Mouse (Mus musculus): Measurements from ENCODE around the gene Acy3. TPM values are rescaled to one million over a fixed set of nuclear protein-coding genes. Genes with fewer than 3 reads are reported as not detected.
"Not testable (repeated sequence)": the region's sequence is repeated elsewhere in the genome, so short reads cannot be mapped to it uniquely, and the experiment has no call there.

The Acy3 gene
- polyA plus RNA-seq, 1 experiment from 2014 or later = 9.5 TPM

DNA sequence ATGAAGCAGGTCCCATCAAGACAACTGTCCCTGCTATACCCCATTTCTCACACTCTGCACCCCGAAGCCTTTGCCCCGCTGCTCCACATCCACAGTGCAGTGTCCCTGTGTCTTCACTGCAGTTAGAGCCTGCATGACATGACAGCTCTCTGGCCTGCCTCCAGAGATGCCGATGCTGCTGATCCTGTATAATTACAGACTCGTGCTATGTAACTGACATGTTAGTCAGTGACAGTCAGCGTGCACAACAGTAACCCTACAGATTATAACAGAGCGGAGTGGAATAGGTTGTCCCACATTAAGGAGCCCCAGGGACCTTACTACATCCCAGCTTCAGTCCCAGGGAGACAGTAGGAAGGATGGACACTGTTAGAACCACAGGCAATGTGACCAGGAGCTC lies 11.8 kb upstream of the Acy3 start:
- H3K4me3 ChIP-seq; H3K4me1 ChIP-seq (replicated peaks); ATAC-seq (ENCODE audit: insufficient number of reproducible peaks, low FRiP score); H3K27ac ChIP-seq (ENCODE audit: poor library complexity, severe bottlenecking); H3K9ac ChIP-seq; H3K4me2 ChIP-seq; H3K36me3 ChIP-seq; H3K9me3 ChIP-seq (replicated peaks): not testable (repeated sequence)
- 81% methylated on average over 6 of the region's 6 CpGs for WGBS
- peaks cover 39% of the 10 kb centered on the region for H3K27me3 ChIP-seq (replicated peaks)

DNA sequence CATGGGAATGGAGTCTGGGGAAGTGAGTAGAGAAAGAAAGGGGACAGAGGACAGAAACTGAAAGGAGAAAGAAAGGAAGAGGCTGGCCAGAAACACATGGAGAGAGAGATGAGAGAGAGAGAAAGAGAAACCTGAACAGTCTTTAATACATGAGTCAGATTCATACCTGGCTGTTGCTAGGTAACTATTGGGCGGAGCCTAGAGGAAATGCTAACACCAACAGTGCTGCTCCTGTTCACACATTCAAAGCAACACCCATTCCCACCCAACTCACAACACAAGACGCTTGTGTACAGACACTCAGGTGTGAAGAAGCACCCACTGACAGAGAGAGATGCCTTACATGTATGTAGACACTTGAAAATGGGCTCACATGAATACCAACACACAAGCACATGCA lies 10.5 kb upstream of the Acy3 start:
- ATAC-seq (ENCODE audit: insufficient number of reproducible peaks, low FRiP score) = no peak
- Histone ChIP-seq H3K4me3 (no peak overlapping the region), H3K4me2 (no peak overlapping the region), H3K4me1 (replicated peaks) (no peaks in the 10 kb centered on the region), H3K9me3 (replicated peaks) (no peaks in the 10 kb centered on the region; the same call in 1 of the 2 replicates), H3K36me3 (no peaks in the 10 kb centered on the region), H3K9ac (no peak overlapping the region), H3K27ac (ENCODE audit: poor library complexity, severe bottlenecking) (no peak overlapping the region), H3K27me3 (replicated peaks) (peaks cover 27% of the 10 kb centered on the region)
- WGBS = 73% methylated on average over 2 of the region's 2 CpGs

DNA sequence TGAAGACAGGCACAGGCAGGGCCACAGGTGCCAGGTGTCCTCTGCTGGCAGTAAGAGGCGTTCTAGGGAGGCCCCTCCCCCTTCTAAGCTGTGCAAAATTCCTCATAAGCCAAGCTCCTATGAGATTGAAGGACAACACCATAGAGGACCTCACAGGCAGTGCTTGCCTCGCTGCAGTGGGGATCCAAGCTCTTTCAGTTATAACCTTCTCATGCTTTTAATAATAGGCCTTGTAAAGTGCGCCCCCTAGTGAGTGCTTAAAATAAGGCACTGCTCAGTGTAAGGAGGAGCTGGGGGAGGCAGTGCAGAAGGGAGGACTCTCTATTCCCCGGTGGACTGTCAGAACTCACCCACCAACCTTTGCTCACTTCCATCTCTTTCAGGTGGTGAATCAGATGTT lies 6.1 kb upstream of the Acy3 start:
- Histone ChIP-seq H3K4me1 (replicated peaks) (peaks cover 12% of the 10 kb centered on the region), H3K4me3 (no peak overlapping the region), H3K27me3 (replicated peaks) (peaks cover 4% of the 10 kb centered on the region; the same call in 1 of the 2 replicates), H3K4me2 (no peak overlapping the region), H3K36me3 (no peaks in the 10 kb centered on the region), H3K9me3 (replicated peaks) (no peaks in the 10 kb centered on the region; the same call in 1 of the 2 replicates), H3K27ac (ENCODE audit: poor library complexity, severe bottlenecking) (no peak overlapping the region), H3K9ac (no peak overlapping the region)
- ATAC-seq (ENCODE audit: insufficient number of reproducible peaks, low FRiP score) = 0 out of 2 replicates have a peak, but pooled peaks have one; percentile 56
- WGBS = 11% methylated on average over 4 of the region's 4 CpGs

DNA sequence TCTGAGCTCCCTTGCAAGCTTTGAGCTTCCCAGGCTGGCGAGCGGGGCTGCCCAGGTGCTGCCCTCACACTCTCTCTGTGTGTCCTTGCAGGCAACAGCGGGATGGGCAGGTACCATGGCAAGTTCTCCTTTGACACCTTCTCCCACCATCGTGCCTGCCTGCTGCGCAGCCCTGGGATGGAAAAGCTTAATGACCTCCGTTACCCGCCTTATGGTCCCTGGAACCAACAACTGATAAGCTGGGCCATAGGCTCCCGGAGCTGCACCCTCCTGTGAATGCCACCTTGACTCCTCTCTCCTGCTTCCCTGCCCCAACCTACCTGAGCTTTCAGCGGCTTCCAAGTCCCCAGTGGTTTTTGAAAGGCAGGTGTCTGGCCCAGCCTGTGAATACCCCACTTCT lies 5.5 kb upstream of the Acy3 start:
- Histone ChIP-seq H3K9ac (no peak overlapping the region), H3K36me3 (no peaks in the 10 kb centered on the region), H3K4me2 (no peak overlapping the region), H3K4me3 (no peak overlapping the region), H3K9me3 (replicated peaks) (no peaks in the 10 kb centered on the region; the same call in 1 of the 2 replicates), H3K4me1 (replicated peaks) (peaks cover 18% of the 10 kb centered on the region), H3K27me3 (replicated peaks) (no peaks in the 10 kb centered on the region), H3K27ac (ENCODE audit: poor library complexity, severe bottlenecking) (no peak overlapping the region)
- WGBS = 64% methylated on average over 9 of the region's 9 CpGs
- ATAC-seq (ENCODE audit: insufficient number of reproducible peaks, low FRiP score) = no peak

DNA sequence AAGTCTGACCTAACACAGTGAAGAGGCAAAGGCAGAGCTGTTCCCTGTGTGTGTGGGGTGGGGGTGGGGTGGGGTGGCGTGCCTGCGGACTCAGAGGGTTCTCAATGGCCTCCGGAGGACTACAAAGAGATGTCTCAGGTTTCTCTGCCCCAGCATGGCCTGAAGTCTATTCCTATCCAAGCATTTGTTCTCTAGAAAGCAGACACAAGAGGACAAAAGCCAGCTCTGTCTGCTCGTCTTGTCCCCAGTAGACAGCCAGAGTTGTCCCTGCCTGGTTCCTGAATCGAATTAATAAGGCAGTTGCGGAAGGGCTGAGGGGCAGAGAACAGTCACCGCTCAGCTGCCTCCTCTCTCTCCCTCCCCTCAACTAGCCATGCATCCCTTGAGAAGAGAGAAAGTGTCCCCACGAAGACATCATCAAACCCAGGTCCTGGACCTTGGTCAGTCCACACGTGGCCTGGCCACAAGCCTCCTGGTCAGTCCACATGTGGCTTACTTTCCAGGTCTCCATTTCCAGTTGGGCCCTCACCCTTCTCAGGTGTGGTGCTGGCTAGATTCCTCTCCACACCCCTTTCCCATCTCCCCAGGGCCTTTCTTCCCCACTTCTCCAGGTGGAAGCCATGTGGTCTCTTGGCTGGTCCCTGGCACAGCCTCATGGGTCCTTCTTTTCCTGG lies 2.7 kb upstream of the Acy3 start:
- H3K9ac ChIP-seq = no peak overlapping the region
- no peak overlapping the region for H3K4me2 ChIP-seq
- ATAC-seq (ENCODE audit: insufficient number of reproducible peaks, low FRiP score) = no peak
- no peak overlapping the region for H3K27ac ChIP-seq (ENCODE audit: poor library complexity, severe bottlenecking)
- H3K9me3 ChIP-seq (replicated peaks) = no peaks in the 10 kb centered on the region; the same call in 1 of the 2 replicates
- H3K27me3 ChIP-seq (replicated peaks) = no peaks in the 10 kb centered on the region
- H3K4me3 ChIP-seq = no peak overlapping the region
- H3K4me1 ChIP-seq (replicated peaks) = peaks cover 30% of the 10 kb centered on the region
- 0 out of 2 replicates have a peak, but pooled peaks cover under 1% of the 10 kb centered on the region for H3K36me3 ChIP-seq
- 50% methylated on average over 9 of the region's 9 CpGs for WGBS

DNA sequence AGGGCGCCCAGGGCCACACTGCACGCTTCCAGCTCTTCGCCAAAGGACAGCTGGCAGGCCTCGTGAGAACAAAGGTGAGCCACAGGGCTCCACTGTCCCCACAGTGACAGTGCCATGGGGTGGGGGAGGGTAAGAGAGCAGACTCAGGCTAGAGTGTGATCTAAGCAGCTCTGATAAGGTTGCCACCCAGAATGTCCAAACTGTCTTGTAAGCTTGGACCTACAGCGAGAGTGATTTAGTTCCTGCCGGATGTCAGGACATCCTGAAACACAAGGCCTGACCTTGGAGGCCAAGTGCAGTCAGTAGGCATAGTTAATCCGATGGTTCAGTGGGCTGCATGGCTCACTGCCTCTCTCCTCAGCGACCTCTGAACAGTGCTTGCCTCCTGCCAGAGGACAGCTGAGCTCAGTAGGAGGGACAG lies 1.1 kb upstream of the Acy3 start:
- H3K27me3 ChIP-seq (replicated peaks) = no peaks in the 10 kb centered on the region
- no peaks in the 10 kb centered on the region; the same call in 1 of the 2 replicates for H3K9me3 ChIP-seq (replicated peaks)
- 23% methylated on average over 8 of the region's 8 CpGs for WGBS
- peak overlapping the region; percentile 65 for H3K27ac ChIP-seq (ENCODE audit: poor library complexity, severe bottlenecking)
- no peak overlapping the region for H3K4me2 ChIP-seq
- H3K4me3 ChIP-seq = no peak overlapping the region
- H3K9ac ChIP-seq = peak overlapping the region; percentile 22; the same call in 1 of the 2 replicates
- no peak for ATAC-seq (ENCODE audit: insufficient number of reproducible peaks, low FRiP score)
- H3K36me3 ChIP-seq = peaks cover 3% of the 10 kb centered on the region; the same call in 1 of the 2 replicates
- H3K4me1 ChIP-seq (replicated peaks) = peaks cover 30% of the 10 kb centered on the region

DNA sequence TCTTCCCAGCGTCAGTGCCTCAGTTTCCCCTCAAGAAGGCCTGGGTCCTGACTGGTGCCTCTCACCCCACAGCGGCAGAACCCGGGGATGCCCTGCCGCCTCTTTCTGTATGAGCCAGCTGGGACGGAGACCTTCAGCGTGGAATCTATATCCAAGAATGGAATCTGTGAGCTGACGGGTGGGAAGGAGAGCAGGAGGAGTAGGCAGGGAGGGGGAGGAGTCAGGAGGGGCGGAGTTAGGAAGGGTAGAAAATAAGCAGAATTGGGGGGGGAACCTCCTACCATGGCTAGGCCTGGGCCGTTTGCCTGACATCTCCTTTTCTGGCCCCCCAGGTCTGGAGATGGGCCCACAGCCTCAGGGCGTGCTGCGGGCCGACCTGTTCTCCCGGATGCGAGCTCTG lies 1.7 kb downstream of the Acy3 start:
- Histone ChIP-seq H3K4me3 (no peak overlapping the region), H3K27me3 (replicated peaks) (peaks cover 10% of the 10 kb centered on the region; the same call in 1 of the 2 replicates), H3K9ac (no peak overlapping the region), H3K36me3 (peaks cover 3% of the 10 kb centered on the region; the same call in 1 of the 2 replicates), H3K27ac (ENCODE audit: poor library complexity, severe bottlenecking) (no peak overlapping the region), H3K9me3 (replicated peaks) (no peaks in the 10 kb centered on the region), H3K4me2 (no peak overlapping the region), H3K4me1 (replicated peaks) (peaks cover 30% of the 10 kb centered on the region)
- no peak for ATAC-seq (ENCODE audit: insufficient number of reproducible peaks, low FRiP score)
- 81% methylated on average over 14 of the region's 14 CpGs for WGBS

DNA sequence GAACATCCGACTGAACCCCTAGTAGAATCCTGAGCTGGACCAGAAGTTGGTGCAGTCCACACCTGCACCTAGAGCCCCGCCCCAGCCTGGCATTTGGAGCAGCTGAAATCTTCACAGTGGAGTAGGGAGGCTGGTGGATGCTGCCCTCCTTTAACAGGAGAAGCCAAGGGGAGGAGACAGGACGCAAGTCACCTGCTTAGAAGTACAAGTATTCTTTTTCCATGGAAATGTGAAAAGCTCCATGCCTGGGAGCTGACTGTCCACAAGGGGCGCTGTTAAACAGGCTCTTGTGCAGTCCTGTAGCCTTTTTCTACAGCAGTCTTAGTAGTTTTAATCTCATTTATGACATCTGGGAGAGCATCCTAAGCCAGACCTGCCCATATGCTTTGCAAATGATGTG lies 2.4 kb downstream of the Acy3 start:
- no peaks in the 10 kb centered on the region for H3K9me3 ChIP-seq (replicated peaks)
- peaks cover 10% of the 10 kb centered on the region; the same call in 1 of the 2 replicates for H3K27me3 ChIP-seq (replicated peaks)
- 80% methylated on average over 4 of the region's 4 CpGs for WGBS
- H3K36me3 ChIP-seq = peaks cover 3% of the 10 kb centered on the region; the same call in 1 of the 2 replicates
- peaks cover 26% of the 10 kb centered on the region for H3K4me1 ChIP-seq (replicated peaks)
- no peak overlapping the region for H3K9ac ChIP-seq
- H3K4me2 ChIP-seq = no peak overlapping the region
- H3K4me3 ChIP-seq = no peak overlapping the region
- no peak for ATAC-seq (ENCODE audit: insufficient number of reproducible peaks, low FRiP score)
- H3K27ac ChIP-seq (ENCODE audit: poor library complexity, severe bottlenecking) = no peak overlapping the region

DNA sequence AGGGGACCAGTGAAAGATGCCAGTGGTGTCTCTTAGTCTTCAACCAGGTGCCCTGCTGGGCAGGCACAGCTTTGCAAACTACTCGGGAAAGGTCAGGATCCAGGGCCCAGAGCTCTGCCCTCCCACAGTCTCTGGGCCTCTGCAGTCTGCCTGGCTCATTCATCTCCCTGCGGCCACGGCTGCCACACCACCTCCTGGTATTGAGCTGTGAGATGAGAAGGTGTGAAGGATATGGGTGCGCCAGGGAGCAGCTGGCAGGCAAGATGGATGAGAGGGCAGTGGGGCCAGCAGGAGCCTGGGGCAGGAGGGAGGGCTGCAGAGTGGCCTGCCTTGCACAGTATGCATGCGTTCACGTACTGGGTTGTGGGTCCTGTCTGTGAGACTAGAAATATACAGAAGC lies 4.4 kb downstream of the Acy3 start:
- ATAC-seq (ENCODE audit: insufficient number of reproducible peaks, low FRiP score) = no peak
- Histone ChIP-seq H3K4me1 (replicated peaks) (peaks cover 13% of the 10 kb centered on the region), H3K27me3 (replicated peaks) (peaks cover 15% of the 10 kb centered on the region; the same call in 1 of the 2 replicates), H3K9ac (no peak overlapping the region; the same call in 1 of the 2 replicates), H3K27ac (ENCODE audit: poor library complexity, severe bottlenecking) (no peak overlapping the region), H3K9me3 (replicated peaks) (no peaks in the 10 kb centered on the region), H3K4me3 (no peak overlapping the region), H3K36me3 (peaks cover 3% of the 10 kb centered on the region; the same call in 1 of the 2 replicates), H3K4me2 (no peak overlapping the region)
- 54% methylated on average over 6 of the region's 6 CpGs for WGBS

DNA sequence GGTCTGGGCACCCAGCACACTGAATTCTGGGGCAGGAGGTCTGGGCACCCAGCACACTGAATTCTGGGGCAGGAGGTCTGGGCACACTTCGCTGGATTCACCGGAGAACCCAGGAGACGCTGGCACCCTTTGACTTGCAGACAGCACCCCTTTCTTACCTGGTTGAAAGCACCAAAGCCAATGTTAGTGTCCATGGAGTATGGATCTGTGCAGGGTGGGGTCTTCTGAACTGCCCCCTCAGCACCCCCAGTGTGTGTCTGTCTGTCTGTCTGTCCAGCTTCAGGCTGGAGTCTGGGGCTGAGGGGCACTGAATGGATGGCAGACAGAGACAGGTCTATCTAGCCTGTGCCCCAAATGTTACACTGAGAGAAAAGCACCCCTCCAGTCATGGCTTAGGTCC lies 5.2 kb downstream of the Acy3 start:
- no peak for ATAC-seq (ENCODE audit: insufficient number of reproducible peaks, low FRiP score)
- H3K9me3 ChIP-seq (replicated peaks) = no peaks in the 10 kb centered on the region
- H3K36me3 ChIP-seq = peaks cover 3% of the 10 kb centered on the region; the same call in 1 of the 2 replicates
- H3K27ac ChIP-seq (ENCODE audit: poor library complexity, severe bottlenecking) = no peak overlapping the region
- no peak overlapping the region for H3K4me3 ChIP-seq
- H3K4me2 ChIP-seq = no peak overlapping the region
- WGBS = 89% methylated on average over 3 of the region's 3 CpGs
- H3K4me1 ChIP-seq (replicated peaks) = peaks cover 6% of the 10 kb centered on the region
- no peak overlapping the region for H3K9ac ChIP-seq
- peaks cover 15% of the 10 kb centered on the region; the same call in 1 of the 2 replicates for H3K27me3 ChIP-seq (replicated peaks)

DNA sequence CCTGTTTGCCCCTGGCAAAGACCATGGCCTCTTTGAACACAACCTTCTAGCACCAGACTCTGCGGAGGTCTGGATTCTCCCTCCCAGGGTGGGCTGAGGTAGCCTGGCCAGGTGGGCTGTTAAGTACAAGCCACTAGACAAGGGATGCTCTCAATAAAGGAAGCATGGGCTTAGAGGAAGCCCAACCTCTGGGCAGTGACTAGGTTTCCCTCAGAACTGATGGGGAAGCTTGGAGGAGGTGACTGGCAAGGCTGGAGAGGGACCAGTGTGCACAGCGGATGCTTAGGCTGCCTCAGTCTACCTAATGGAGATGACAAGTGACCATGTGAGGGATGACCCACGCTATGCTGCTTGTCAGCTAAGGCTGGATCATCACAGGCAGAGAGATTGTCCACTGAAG lies 5.6 kb downstream of the Acy3 start:
- Histone ChIP-seq H3K4me3 (no peak overlapping the region), H3K4me1 (replicated peaks) (peaks cover 2% of the 10 kb centered on the region), H3K27me3 (replicated peaks) (peaks cover 15% of the 10 kb centered on the region; the same call in 1 of the 2 replicates), H3K36me3 (peaks cover 3% of the 10 kb centered on the region; the same call in 1 of the 2 replicates), H3K9me3 (replicated peaks) (no peaks in the 10 kb centered on the region), H3K4me2 (no peak overlapping the region), H3K9ac (no peak overlapping the region), H3K27ac (ENCODE audit: poor library complexity, severe bottlenecking) (no peak overlapping the region)
- ATAC-seq (ENCODE audit: insufficient number of reproducible peaks, low FRiP score) = no peak
- 85% methylated on average over 3 of the region's 3 CpGs for WGBS

Measured in heart, embryonic 12.5 days (tissue).